Mouse (Mus musculus): ENCODE data around the gene Myl12a. TPM values are rescaled to one million over a fixed set of nuclear protein-coding genes. Genes with fewer than 3 reads are reported as not detected.

Myl12a gene
- polyA plus RNA-seq (2014; fragmentation: Illumina TruSeq; extraction: RNeasy Lipid Tissue Mini Kit (QIAGEN cat#74804); ENCODE audit: low read depth, low replicate concordance) = 139 TPM

GRCm38 (mm10) chr17:71002744-71003094 lies at the start of gene Myl12a:
Gene Myl12a (minus strand): TSS chr17:71002878.

GRCm38 (mm10) chr17:71002081-71002743 lies 466 bp downstream of the Myl12a start, which contains the start of gene Myom1:
Gene Myom1 (plus strand): TSS chr17:71002633.

Other genes starting within 250 kb of the Myl12a start
- 106 TPM for gene Tgif1, start 149.3 kb downstream of the Myl12a start, polyA plus RNA-seq (2014; fragmentation: Illumina TruSeq; extraction: RNeasy Lipid Tissue Mini Kit (QIAGEN cat#74804); ENCODE audit: low read depth, low replicate concordance)
- 39.5 TPM for gene Myom1, start 245 bp downstream of the Myl12a start, polyA plus RNA-seq (2014; fragmentation: Illumina TruSeq; extraction: RNeasy Lipid Tissue Mini Kit (QIAGEN cat#74804); ENCODE audit: low read depth, low replicate concordance)
- 30.8 TPM for gene Lpin2, start 179.7 kb upstream of the Myl12a start, polyA plus RNA-seq (2014; fragmentation: Illumina TruSeq; extraction: RNeasy Lipid Tissue Mini Kit (QIAGEN cat#74804); ENCODE audit: low read depth, low replicate concordance)